Mouse (Mus musculus): Measurements from ENCODE around the gene Nkap.
"Not testable (repeated sequence)": the region's sequence is repeated elsewhere in the genome, so short reads cannot be mapped to it uniquely, and the experiment has no call there.

Nkap gene

DNA sequence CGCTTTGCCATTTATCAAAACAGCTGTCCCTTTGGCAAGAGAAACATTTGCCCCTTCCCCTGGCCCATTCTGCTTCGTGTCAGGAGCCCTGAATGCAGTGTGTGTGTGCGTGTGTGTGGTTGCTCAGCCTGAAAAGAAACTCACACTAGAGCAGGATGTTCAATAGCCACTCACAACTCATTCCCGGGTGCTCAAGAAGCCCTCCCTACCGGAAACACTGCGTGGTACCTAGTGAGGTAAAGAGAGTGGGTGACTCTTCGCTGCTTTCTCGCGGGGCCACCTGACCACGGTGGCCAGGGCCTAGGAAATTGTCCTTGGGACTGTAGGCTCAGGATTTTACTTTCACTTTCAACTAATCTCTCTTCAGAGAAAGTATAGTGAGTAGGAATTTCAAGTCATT is 34.6 kb downstream of the Nkap start:
- DNase-seq, result no peak

DNA sequence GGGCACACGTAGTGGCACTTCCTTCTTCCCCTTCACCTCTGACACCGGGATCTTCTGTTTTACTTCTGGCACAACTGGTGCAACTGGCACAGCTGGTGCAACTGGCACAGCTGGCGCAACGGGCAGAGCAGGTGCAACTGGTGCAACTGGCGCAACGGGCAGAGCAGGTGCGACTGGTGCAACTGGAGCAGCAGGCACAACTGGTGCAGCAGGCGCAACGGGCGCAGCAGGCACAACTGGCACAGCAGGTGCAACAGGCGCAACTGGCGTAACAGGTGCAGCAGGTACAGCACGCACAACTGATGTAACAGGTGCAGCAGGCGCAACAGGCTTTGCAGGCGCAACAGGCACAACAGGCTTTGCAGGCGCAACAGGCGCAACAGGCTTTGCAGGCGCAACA is 36.5 kb downstream of the Nkap start:
- no peak for DNase-seq

DNA sequence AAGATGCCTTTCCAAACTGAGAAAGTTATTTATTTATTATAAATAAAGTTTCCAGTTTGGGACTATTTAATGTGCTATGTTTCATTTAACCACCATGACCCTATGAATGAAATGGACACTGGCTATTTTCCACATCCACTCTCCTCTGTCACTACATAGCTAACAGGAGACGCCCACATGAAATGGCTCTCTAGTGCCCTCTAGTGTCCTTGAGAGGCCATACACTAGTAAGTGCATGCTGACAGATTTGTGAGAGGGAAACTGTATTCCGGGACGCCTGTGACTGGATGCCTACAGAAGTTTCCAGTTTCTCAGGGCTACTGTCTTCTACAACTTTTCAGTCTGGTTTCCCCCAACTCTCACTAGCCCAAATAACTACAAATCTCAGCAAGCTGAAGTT is 40.5 kb downstream of the Nkap start:
- peak; percentile 2 for DNase-seq

DNA sequence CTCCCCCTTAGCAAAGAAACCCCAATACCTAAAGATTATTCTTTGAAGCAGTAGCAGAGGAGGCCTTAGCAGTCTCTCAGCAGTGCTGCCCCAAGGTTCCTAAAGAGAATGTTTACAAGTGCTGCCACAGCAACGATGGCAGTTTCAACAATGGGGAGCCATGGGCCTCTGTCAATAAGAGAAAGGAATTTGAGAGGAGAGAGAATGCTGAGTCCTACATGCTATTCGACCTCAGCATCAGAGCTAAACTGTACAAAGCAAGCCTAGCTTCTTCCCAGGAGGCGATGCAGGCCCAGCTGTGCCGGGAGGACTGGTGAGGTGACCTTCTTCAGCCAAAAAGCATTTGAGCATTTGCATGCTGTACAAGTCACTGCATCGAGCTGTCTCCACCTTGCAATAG is 42.1 kb downstream of the Nkap start, which contains the start of gene Akap14:
TSS of gene Akap14 (minus strand) at position 101 of the 400 bp plus-strand sequence.
- DNase-seq, result no peak

DNA sequence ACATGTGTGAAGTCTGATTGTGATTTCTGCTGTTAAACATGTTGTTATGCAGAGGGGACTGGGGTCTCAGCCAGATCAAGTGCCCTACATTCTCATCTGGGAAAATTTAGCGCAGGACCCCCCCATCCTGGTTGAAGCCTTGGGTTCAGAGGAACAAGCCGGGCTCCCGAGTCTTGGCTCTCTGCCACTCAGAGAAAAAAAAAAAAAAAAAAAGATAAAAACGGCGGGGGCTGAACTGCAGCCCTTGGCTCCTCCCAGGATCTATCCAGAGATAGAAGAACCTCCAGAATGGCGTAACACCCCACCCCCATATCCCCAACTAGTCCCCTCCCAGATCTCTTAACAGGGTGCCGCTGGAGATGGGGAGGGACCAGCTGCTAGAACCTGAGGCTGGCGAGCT is 57.8 kb downstream of the Nkap start:
- DNase-seq, result not testable (repeated sequence)

DNA sequence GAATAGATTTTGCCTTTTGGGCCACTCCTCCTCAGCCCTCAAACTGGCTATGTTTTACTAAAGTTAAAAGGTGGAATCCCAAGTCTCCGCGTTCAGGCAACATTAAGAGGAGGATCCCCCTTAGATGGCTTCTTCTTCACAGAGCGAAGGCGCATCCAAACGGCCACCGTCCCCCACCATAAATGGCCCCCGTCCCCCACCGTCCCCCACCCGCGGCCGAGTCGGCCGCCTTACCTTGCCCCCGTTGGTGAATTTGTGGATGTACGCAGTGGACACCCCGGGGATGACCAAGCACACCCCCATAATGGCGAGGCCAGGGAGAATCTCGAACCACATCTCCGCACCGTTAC is 64.1 kb downstream of the Nkap start:
- no peak for DNase-seq

DNA sequence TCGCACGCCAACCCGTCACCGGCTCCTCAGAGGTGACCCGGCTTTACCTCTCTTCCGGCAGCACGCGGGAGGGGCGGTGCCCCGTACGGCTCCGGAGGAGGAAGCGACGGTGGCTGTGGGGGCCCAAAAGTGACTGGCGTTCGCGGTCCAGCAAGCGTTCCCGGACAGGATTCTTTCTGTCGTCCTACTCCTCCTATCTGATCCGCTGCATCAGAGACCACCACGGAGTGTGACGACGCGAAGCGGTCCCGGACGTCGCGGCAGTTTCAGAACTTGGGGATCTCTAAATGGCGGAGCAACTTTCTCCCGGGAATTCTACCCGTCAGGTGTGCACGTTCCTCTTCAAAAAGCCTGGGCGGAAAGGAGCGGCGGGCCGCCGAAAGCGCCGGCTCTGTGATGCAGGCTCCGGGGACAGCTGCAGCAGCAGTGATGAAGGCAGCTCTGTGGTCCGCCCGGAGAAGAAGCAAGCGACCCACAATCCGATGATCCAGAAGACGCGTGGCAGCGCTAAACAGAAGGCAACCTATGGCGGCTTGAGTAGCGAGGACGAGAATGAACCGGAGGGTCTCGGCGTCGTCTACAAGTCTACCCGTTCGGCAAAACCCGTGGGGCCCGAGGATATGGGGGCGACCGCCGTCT is 64.6 kb downstream of the Nkap start, which contains the start of the genes Ndufa1 and Rnf113a1:
TSS of gene Ndufa1 (minus strand) at position 59 of the 639 bp plus-strand sequence.
TSS of gene Rnf113a1 (plus strand) at position 141 of the 639 bp plus-strand sequence.
- DNase-seq, result peak; percentile 70

DNA sequence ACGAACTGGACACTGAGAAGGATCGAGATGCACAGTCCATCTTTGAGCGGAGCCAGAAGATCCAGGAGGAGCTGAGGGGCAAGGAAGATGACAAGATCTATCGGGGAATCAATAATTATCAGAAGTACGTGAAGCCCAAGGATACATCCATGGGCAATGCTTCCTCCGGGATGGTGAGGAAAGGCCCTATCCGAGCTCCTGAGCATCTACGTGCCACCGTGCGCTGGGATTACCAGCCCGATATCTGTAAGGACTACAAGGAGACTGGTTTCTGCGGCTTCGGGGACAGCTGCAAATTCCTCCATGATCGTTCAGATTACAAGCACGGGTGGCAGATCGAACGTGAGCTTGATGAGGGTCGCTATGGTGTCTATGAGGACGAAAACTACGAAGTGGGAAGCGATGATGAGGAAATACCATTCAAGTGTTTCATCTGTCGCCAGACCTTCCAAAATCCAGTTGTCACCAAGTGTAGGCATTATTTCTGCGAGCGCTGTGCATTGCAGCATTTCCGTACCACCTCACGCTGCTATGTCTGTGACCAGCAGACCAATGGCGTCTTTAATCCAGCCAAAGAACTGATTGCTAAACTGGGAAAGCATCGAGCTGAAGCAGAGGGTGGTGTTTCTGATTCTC is 65.3 kb downstream of the Nkap start:
- DNase-seq, result peak; percentile 11

DNA sequence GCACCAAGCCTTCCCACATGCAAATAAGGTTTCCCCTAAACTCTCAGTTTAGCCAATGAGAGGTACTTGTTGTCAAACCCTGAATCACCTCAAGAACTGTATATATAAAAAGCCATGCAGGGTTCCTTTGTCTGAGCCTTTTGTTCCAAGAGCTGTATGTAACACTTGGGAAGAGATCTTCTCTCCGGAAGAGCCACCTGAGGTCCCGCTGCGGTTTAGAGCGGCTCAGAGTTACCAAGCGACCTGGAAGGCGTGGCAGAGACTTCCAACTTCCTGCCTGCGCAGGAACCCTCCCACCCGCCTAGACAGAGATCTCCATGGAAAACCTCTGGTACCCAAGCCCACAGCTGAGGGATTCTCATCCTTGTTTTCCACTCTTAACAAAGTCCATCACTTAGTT is 72.1 kb downstream of the Nkap start:
- no peak for DNase-seq
